Mouse (Mus musculus) heart, embryonic 13.5 days (tissue): ENCODE results near the gene Jag1. TPM values are rescaled to one million over a fixed set of nuclear protein-coding genes. Genes with fewer than 3 reads are reported as not detected.

Experiments
- ATAC-seq: fragments of 200-750 bp; cut with Nextera tagmentation; 2 replicates; pipeline ENCODE4 v1.8.0; 2017; ENCODE audit warnings: moderate TSS enrichment; ENCODE audit not compliant: insufficient number of reproducible peaks, low FRiP score, low TSS enrichment; ENCODE audit errors: extremely low read depth
- H3K27ac ChIP-seq: fragments of 300-500 bp; sonication (generic); replicated peaks from 2 replicates; pipeline ENCODE4 v1.5.1; 2015; ENCODE audit warnings: moderate library complexity, mild to moderate bottlenecking, inconsistent platforms
- H3K27me3 ChIP-seq: fragments of 300-500 bp; sonication (generic); replicated peaks from 2 replicates; pipeline ENCODE4 v1.6.1; 2015; ENCODE audit warnings: mild to moderate bottlenecking, inconsistent platforms
- H3K36me3 ChIP-seq: fragments of 300-500 bp; sonication (generic); 2 replicates; pipeline ENCODE4 v1.6.1; 2015; ENCODE audit warnings: mild to moderate bottlenecking, inconsistent platforms
- H3K4me1 ChIP-seq: fragments of 300-500 bp; sonication (generic); 2 replicates; pipeline ENCODE4 v1.6.1; 2015; ENCODE audit warnings: inconsistent platforms
- H3K4me2 ChIP-seq: fragments of 300-500 bp; sonication (generic); 2 replicates; pipeline ENCODE4 v1.6.1; 2015; ENCODE audit warnings: inconsistent platforms, mild to moderate bottlenecking, moderate library complexity
- H3K4me3 ChIP-seq: fragments of 300-500 bp; sonication (generic); 2 replicates; pipeline ENCODE4 v1.5.1; 2015; ENCODE audit warnings: moderate library complexity, mild to moderate bottlenecking, inconsistent platforms
- H3K9ac ChIP-seq: fragments of 300-500 bp; sonication (generic); 2 replicates; pipeline ENCODE4 v1.6.1; 2015; ENCODE audit warnings: inconsistent platforms, mild to moderate bottlenecking, moderate library complexity
- H3K9me3 ChIP-seq: fragments of 300-500 bp; sonication (generic); 2 replicates; pipeline ENCODE4 v1.6.1; 2016; ENCODE audit warnings: inconsistent platforms
- WGBS: fragments of 180-500 bp; shearing (Covaris S2); methylation state at CpG from one replicate; pipeline ENCODE4 v1.1.7; 2015; ENCODE audit warnings: mixed read lengths; 5-methylcytosine and 5-hydroxymethylcytosine counted together
- polyA plus RNA-seq: library from polyadenylated mRNA; unstranded; fragments of >200 nt; fragmentation: Nextera tagmentation; extraction: Ambion mirVana; gene quantifications from 2 replicates; pipeline ENCODE4 v1.2.1, GENCODE M21; 2015

Gene Jag1
- polyA plus RNA-seq, 1 experiment from 2014 or later: 12.0 TPM

DNA sequence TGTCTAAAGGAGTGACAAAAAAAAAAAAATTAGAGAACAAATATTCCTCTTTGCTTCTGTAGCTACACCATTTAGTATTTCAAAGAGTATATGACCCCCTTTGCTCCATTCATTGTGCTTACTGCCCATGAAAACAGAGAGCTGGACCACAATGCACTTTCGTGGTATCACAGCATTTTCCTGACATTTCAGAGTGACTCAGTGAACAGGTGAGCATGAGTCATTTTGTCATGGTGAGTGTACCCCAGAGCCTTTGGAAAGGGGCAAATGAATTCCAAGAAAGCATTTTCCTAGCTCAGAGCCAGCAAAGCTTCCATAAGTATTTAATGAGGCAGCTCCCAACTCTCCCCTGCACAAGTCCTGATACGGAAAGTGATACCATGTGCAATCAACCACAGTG is 72.3 kb downstream of the Jag1 start:
- H3K4me2 ChIP-seq: no peak overlapping the region
- no peaks in the 10 kb centered on the region for H3K9me3 ChIP-seq
- no peak overlapping the region for H3K9ac ChIP-seq
- H3K27ac ChIP-seq: no peak overlapping the region
- 76% methylated on average over 2 of the region's 2 CpGs for WGBS
- H3K36me3 ChIP-seq: peaks cover 6% of the 10 kb centered on the region; the same call in 1 of the 2 replicates
- H3K4me1 ChIP-seq: 0 out of 2 replicates have a peak, but pooled peaks cover 2% of the 10 kb centered on the region
- H3K27me3 ChIP-seq: no peaks in the 10 kb centered on the region
- ATAC-seq: no peak
- no peak overlapping the region for H3K4me3 ChIP-seq

Other genes starting within 250 kb of the Jag1 start
- gene AL731706.2, start 231.0 kb downstream of the Jag1 start, polyA plus RNA-seq: 39.5 and 56.2 TPM in 2 replicates
- gene Slx4ip, start 225.4 kb downstream of the Jag1 start, polyA plus RNA-seq: 4.2 and 4.5 TPM in 2 replicates
- 34.1 and 43.3 TPM in 2 replicates for gene AL731706.1, start 225.3 kb downstream of the Jag1 start, polyA plus RNA-seq
- gene Mkks, start 225.3 kb downstream of the Jag1 start, polyA plus RNA-seq: 17.9 and 19.5 TPM in 2 replicates